Mouse (Mus musculus): Measurements from ENCODE around the gene Tnfrsf1b.
"Not testable (repeated sequence)": the region's sequence is repeated elsewhere in the genome, so short reads cannot be mapped to it uniquely, and the experiment has no call there.

Tnfrsf1b gene

DNA sequence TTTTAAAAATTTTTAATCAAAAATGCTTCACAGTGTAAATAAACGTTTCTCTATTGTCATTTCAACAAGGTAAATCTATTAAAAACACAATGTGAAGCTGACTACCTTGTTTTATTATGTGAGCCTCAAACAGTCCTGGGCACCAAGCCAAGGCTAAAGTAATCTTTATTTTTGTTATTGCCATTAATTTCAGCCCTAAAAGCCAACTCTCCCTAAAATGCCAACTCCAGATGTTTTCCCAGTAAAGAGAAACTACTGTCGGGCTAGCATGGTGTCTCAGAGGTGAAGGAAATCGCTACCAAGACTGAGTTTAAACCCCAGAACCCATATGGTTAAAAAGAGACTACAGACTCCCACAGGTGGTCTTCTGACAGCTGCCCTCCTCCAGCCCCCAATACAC lies 53.3 kb downstream of the Tnfrsf1b start:
- DNase-seq (ENCODE audit: low spot score in 2 of 2), result no peak

DNA sequence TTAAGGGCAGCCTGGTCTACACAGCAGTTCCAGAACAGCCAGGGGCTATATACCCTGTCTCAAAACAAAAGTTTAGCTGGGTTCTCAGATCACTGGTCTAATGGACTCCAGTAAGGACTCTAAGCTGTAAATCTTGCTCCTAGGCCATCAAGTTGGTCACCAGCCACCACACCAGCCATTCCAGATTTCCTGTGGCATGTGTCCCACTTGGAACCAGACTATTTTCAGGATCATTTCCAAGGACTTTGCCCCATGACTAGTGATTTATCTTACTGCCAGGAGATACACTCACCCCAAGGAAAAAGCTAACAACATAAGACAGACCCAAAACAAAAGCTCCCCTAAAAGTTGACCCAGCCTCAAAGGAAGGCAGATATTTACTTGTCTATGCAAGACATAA lies 54.0 kb downstream of the Tnfrsf1b start:
- no peak for DNase-seq (ENCODE audit: low spot score in 2 of 2)

DNA sequence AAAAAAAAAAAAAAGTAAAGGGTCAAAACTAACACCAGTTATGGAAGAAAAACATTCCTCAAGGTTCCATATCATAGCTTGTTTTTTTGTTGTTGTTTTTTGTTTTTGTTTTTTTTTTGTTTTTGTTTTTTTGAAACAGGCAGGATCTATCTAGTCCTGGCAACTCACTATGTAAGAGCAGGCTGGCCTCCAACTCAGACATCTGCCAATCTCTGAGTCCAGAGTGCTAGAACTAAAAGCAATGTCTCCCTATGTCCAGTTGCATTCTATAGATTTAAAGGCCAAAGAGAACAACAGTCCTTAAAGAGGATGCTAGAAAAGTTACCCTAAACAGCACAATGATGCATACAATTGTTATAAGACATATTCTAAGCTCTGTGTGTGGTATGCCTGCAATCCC lies 58.1 kb downstream of the Tnfrsf1b start:
- DNase-seq (ENCODE audit: low spot score in 2 of 2), result no peak

DNA sequence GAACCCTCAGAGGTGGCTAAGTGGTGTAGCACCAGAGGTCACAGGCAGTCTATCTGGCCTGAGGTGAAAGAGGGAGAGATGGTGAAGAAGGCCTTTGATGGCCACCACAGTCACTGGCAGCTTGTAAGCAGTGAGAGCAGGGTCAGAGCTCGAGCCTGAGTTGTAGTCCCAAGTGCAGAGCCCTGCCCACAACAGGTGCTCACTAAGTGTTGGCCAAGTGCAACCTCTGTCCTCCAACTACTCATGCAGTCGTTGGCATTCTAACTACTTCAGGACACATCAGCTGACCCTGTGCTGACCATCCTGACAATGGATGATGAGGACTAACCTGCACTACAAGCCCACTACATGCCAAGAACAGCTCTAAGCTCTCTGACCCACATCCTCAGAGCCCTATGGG lies 59.1 kb downstream of the Tnfrsf1b start:
- no peak for DNase-seq (ENCODE audit: low spot score in 2 of 2)

DNA sequence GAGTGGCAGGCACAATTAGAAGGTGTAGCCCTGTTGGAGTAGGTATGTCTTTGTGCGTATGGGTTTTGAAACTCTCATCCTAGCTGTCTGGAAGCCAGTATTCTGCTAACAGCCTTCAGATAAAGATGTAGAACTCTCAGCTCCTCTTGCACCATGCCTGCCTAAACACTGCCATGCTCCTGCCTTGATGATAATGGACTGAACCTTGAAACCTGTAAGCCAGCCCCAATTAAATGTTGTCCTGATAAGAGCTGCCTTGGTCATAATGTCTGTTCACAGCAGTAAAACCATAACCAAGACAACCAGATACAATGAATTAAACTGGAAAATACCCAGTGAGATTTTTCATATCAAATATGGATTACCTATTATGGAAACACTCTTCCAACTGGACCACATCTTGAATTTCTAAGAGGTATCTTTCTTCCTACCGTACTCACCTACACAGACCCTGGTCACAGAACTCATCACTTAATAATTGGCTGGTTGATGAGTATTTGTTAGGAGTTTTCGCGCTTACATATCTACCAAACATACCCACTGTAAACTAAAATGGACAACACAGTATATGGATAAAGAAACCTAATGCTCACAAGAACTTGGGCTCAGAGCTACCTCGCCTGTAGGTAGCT lies 67.6 kb downstream of the Tnfrsf1b start:
- no peak for DNase-seq (ENCODE audit: low spot score in 2 of 2)

DNA sequence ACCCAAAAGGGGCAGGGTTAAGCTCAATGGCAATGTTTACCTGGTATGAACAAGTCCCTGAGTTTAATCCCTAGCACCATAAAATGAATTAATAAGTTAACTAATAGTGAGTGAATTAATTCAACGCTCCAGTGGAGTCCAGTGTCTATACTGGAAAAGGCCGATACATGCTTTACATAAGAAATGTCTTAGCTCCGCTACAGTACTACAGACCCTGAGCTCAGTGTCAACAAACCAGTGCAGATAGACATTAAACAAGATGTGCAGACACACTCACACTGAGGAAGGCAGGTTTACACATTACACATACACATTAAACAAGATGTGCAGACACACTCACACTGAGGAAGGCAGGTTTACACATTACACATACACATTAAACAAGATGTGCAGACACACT lies 81.1 kb downstream of the Tnfrsf1b start:
- not testable (repeated sequence) for DNase-seq (ENCODE audit: low spot score in 2 of 2)

DNA sequence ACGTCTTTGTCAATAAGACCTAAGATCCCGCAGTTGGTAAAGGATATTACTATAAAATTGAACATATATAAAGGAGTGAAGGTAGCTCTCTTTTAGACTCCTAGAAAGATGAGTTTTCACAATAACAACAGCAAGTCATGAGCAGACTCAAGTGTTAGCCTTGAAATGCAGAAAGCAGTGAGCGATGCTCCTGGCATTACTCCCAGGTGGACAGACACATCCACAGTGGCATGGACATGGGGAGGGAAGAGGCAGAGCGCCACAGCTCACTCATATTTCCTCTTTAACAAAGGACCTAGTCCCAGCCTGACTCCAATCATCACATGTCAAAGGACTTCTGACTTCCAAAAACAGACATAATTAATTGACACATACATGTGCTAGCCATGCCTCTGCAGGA lies 82.6 kb downstream of the Tnfrsf1b start:
- DNase-seq (ENCODE audit: low spot score in 2 of 2), result no peak

All from spleen, postnatal 10 days (tissue).